11 mouse cellular contexts compared by ENCODE assay signal in genomic region chr5:81610223-81610622, GRCm38 (mm10).
DNase-seq lines count a peak whose midpoint lies in the region; ATAC-seq and TF ChIP-seq lines count a peak whose summit lies in the region.
"Had no signal": no experiment of that assay in that cellular context is flagged by ENCODE, and none has a peak within 500 bp of the region (broad histone marks: within the 10 kb centered on the region; RNA-seq: fewer than 3 reads in every experiment).

No protein-coding gene starts in this region.

- H3K27ac ChIP-seq in hindbrain, embryonic 13.5 days: no peak overlapping the region
- no peak overlapping the region for H3K27ac ChIP-seq in hindbrain, embryonic 10.5 days

- H3K9ac ChIP-seq in hindbrain, embryonic 13.5 days: no peak overlapping the region

- ATAC-seq in hindbrain, embryonic 13.5 days (ENCODE audit: low FRiP score): 0 out of 2 replicates have a peak, but pooled peaks have one; percentile 61
- ATAC-seq: activated CD4-positive, CD25-positive, alpha-beta regulatory T cell, adult 4 months had no signal

- 76% methylated on average over 5 of the region's 5 CpGs for WGBS in hindbrain, embryonic 13.5 days
- WGBS in hindbrain, embryonic 10.5 days: 90% methylated on average over 5 of the region's 5 CpGs

- DNase-seq in hindbrain, embryonic 10.5 days (ENCODE audit: low spot score): no peak
- DNase-seq in 3134 (ENCODE audit: extremely low read depth, insufficient read length, low spot score): peak; percentile 19
- DNase-seq in cerebellum, postnatal 10 days: peak; percentile 79 to 85
- DNase-seq in lung, postnatal 14 days: no peak
- no peak for DNase-seq in lung, postnatal 25 days (ENCODE audit: low spot score)
- DNase-seq in right cerebral cortex, postnatal 25 days: no peak
- DNase-seq: kidney, postnatal 25 days had no signal

- TF ChIP-seq CTCF in C2C12 (IDR thresholded peaks at IDR 0.05; ENCODE audit: control insufficient read depth, insufficient read depth, insufficient read length): no peak

- no peaks in the 10 kb centered on the region; the same call in 1 of the 2 replicates for H3K4me1 ChIP-seq in hindbrain, embryonic 13.5 days (replicated peaks)
- H3K4me1 ChIP-seq in hindbrain, embryonic 10.5 days (replicated peaks): no peaks in the 10 kb centered on the region
- H3K4me1 ChIP-seq: megakaryocyte, embryonic 14.5 days had no signal

- H3K79me3 ChIP-seq in C2C12 (ENCODE audit: low read depth): no peaks in the 10 kb centered on the region

- H3K4me3 ChIP-seq in hindbrain, embryonic 13.5 days: no peak overlapping the region
- no peak overlapping the region for H3K4me3 ChIP-seq in hindbrain, embryonic 10.5 days
- H3K4me3 ChIP-seq in C2C12 (ENCODE audit: insufficient read depth, poor library complexity, severe bottlenecking): no peak overlapping the region
- H3K4me3 ChIP-seq: megakaryocyte, embryonic 14.5 days had no signal

- no peak overlapping the region for H3ac ChIP-seq in C2C12 (ENCODE audit: control insufficient read depth, insufficient read length, low read depth)

- no peaks in the 10 kb centered on the region for H3K9me3 ChIP-seq in hindbrain, embryonic 13.5 days
- no peaks in the 10 kb centered on the region for H3K9me3 ChIP-seq in hindbrain, embryonic 10.5 days
- H3K9me3 ChIP-seq: megakaryocyte, embryonic 14.5 days had no signal

- no peaks in the 10 kb centered on the region for H3K79me2 ChIP-seq in C2C12 (ENCODE audit: control insufficient read depth, insufficient read depth)

- no peaks in the 10 kb centered on the region for H3K27me3 ChIP-seq in hindbrain, embryonic 13.5 days
- no peaks in the 10 kb centered on the region for H3K27me3 ChIP-seq in hindbrain, embryonic 10.5 days (ENCODE audit: insufficient read depth, poor library complexity, severe bottlenecking)
- no peaks in the 10 kb centered on the region for H3K27me3 ChIP-seq in C2C12 (ENCODE audit: control insufficient read depth, insufficient read depth, insufficient read length)
- H3K27me3 ChIP-seq: megakaryocyte, embryonic 14.5 days had no signal

- no peak overlapping the region for H3K4me2 ChIP-seq in hindbrain, embryonic 13.5 days

- no peaks in the 10 kb centered on the region for H3K36me3 ChIP-seq in hindbrain, embryonic 13.5 days
- no peaks in the 10 kb centered on the region for H3K36me3 ChIP-seq in hindbrain, embryonic 10.5 days
- H3K36me3 ChIP-seq in C2C12 (ENCODE audit: control insufficient read depth, insufficient read depth): no peaks in the 10 kb centered on the region

TF ChIP-seq in C2C12, 6 proteins besides CTCF, POLR2A, EP300 and RAD21:
- no peak for TF ChIP-seq MYOG (IDR thresholded peaks at IDR 0.05; ENCODE audit: control insufficient read depth, extremely low read depth, insufficient read length)
- TF ChIP-seq MYOD1 (IDR thresholded peaks at IDR 0.05; ENCODE audit: control insufficient read depth, insufficient read length, low read depth): peak; percentile 29

Comparison
In these comparisons a context has a peak if more than half of its experiments do, and no peak if none do; other contexts are left out.
1. DNase-seq: peak in 3134 (single experiment) and cerebellum, postnatal 10 days (2 of 2); none in hindbrain, embryonic 10.5 days (single experiment), lung, postnatal 14 days (single experiment), lung, postnatal 25 days (single experiment) and right cerebral cortex, postnatal 25 days (single experiment).